Mouse (Mus musculus) myocyte (in vitro differentiated cells): Measurements from ENCODE around the gene Rph3a.

Experiments
- E2F4 ChIP-seq: IDR thresholded peaks from one replicate; pipeline ENCODE4 v1.6.1; 2011; ENCODE audit warnings: mild to moderate bottlenecking, control low read depth, moderate library complexity; ENCODE audit not compliant: insufficient read depth
- MAX ChIP-seq: IDR thresholded peaks from one replicate; pipeline ENCODE4 v1.6.1; 2011; ENCODE audit warnings: low read depth, mild to moderate bottlenecking, control low read depth
- MYOG ChIP-seq, 3 experiments: IDR thresholded peaks; one replicate each; pipeline ENCODE4 v1.6.1; 2011; ENCODE audit warnings: control low read depth in 2 of 3, low read depth in 2 of 3, mild to moderate bottlenecking in 2 of 3; ENCODE audit not compliant: insufficient read length in 2 of 3, control insufficient read depth in 1 of 3, insufficient read depth in 1 of 3
- POLR2A ChIP-seq: IDR thresholded peaks from one replicate; pipeline ENCODE4 v1.6.1; 2011; ENCODE audit warnings: low read depth, mild to moderate bottlenecking, control low read depth, moderate library complexity; ENCODE audit not compliant: insufficient read length
- POLR2AphosphoS2 ChIP-seq: IDR thresholded peaks from one replicate; pipeline ENCODE4 v1.6.1; 2011; ENCODE audit warnings: low read depth, control low read depth; ENCODE audit not compliant: insufficient read length
- REST ChIP-seq: IDR thresholded peaks from one replicate; pipeline ENCODE4 v1.6.1; 2011; ENCODE audit warnings: mild to moderate bottlenecking, control low read depth, moderate library complexity; ENCODE audit not compliant: insufficient read depth, insufficient read length
- SRF ChIP-seq: IDR thresholded peaks from one replicate; pipeline ENCODE4 v1.6.1; 2011; ENCODE audit warnings: low read depth; ENCODE audit not compliant: control insufficient read depth, insufficient read length
- TCF12 ChIP-seq: IDR thresholded peaks from one replicate; pipeline ENCODE4 v1.6.1; 2011; ENCODE audit warnings: mild to moderate bottlenecking, control low read depth; ENCODE audit not compliant: poor library complexity, insufficient read depth, severe bottlenecking
- TCF3 ChIP-seq: IDR thresholded peaks from one replicate; pipeline ENCODE4 v1.6.1; 2011; ENCODE audit warnings: low read depth, control low read depth; ENCODE audit not compliant: insufficient read length
- USF1 ChIP-seq: IDR thresholded peaks from one replicate; pipeline ENCODE4 v1.6.1; 2011; ENCODE audit warnings: low read depth, mild to moderate bottlenecking, control low read depth, moderate library complexity

GRCm38 (mm10) chr5:121014496-121014895, 4.6 kb upstream of the Rph3a start:
- no peak for TF ChIP-seq USF1
- TF ChIP-seq POLR2A, result no peak
- no peak for TF ChIP-seq E2F4
- TF ChIP-seq MAX, result no peak
- no peak for TF ChIP-seq SRF
- TF ChIP-seq REST, result no peak
- TF ChIP-seq POLR2AphosphoS2, result no peak
- no peak for TF ChIP-seq MYOG (IDR thresholded peaks at IDR 0.05; ENCODE audit: control insufficient read depth in 1 of 3, insufficient read depth in 1 of 3, insufficient read length in 2 of 3, low read depth in 2 of 3)
- no peak for TF ChIP-seq TCF3
- TF ChIP-seq TCF12, result no peak
